Mouse (Mus musculus) frontal cortex, adult 2 months (tissue): ENCODE measurements around the gene Capn1. TPM values are rescaled to one million over a fixed set of nuclear protein-coding genes. Genes with fewer than 3 reads are reported as not detected.

Experiments
- DNase-seq, 2 experiments: peaks; one replicate each; pipeline ENCODE4 v3.0.0; 2022; ENCODE audit warnings: low spot score in 1 of 2; ENCODE audit errors: extremely low spot score in 1 of 2
- polyA plus RNA-seq: library from polyadenylated mRNA; depleted of rRNA; stranded (reverse); fragments of >200 nt; gene quantifications from 2 replicates; pipeline ENCODE4 v1.2.3, GENCODE M21; 2012

Gene Capn1
- polyA plus RNA-seq, 1 experiment = 16.3 TPM

DNA sequence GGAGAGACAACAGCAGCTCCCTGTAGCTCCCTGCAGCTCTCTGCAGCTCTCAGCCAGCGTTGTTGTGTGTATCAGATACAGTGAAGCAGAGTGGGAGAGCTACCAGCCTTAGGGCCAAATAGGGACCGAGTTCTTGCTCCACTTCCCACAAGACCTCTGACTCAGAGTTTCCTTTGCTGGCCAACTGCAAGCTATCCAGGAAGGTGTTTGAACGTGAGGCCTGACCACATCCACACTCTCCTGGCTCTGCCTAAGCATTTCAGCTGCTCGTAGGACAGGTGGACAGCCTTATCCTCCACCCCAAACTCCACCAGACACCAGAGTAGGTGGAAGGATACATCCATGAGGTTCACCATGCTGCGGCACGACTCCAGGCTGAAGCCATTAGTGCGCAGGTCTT, 23.7 kb downstream of the Capn1 start:
- DNase-seq = no peak

DNA sequence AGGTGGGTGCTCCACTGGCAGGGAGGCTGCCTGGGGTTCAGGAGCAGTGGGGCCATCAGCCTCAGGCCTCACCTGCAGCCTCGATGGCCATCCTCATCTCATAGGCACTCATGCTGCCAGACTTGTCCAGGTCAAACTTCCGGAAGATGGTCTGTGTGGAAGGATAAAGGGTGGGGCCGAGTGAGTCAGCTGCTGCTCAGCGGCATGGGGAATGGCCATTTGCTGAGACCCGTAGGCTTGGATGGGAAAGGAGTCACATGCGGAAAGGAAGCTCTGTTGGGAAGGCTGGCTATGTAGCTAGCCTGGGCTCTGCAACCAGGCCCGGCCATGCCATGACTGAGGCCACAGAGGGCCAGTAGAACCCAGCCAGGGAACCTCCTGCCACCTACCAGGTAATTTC, 24.2 kb downstream of the Capn1 start:
- DNase-seq = no peak

DNA sequence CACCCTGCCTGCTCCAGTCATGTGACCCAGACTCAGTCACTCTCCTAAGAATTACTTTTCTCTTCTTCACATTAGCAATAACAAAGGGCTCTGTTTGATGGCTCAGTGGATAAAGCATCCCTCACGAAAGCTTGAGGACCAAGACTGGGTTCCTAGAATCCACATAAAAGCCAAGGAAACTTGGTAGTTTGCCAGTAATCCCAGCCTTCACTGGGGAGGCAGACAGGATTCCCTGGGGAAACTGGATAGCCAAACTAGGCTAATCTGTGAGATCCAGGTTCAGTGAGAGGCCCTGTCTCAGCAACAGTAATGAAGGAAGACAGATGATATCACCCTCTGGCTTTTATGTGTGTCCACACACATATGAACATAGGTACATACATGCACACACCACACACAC, 24.8 kb downstream of the Capn1 start:
- DNase-seq = no peak

DNA sequence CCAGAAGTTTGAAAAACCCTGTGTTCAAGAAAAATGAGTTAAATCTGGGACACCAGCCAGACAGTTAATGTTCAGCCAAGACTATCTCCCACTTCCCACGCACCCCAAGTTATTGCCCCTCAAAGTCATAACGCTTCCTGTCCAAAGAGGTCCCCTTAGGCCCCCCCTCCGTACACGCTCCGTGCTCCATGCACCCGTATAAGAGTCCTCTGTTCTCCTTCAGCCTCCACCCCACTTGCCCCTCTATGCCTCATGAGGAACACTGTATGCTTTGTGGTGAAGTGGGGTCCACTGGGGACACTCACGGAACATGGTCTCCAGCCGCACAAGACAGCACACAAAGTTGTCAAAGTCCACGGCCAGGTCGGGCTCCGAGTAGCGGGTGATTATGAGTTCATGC, 25.7 kb downstream of the Capn1 start:
- no peak for DNase-seq

DNA sequence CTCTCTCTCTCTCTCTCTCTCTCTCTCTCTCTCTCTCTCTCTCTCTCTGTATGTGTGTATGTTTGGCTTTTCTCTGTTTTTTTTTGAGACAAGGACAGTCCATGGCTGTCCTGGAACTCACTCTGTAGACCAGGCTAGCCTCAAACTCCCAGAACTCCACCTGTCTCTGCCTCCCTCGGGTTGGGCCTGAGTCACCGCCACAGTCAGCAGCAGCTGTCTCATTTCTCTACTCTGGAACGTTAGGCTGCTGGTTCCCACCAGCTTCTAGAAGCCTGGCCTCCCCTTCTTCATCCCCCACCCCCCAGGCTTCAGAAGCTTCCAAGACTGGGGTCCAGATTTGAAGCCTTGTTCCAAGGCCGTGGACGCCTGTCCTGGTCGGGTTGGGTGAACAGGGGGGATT, 26.1 kb downstream of the Capn1 start:
- DNase-seq = no peak

DNA sequence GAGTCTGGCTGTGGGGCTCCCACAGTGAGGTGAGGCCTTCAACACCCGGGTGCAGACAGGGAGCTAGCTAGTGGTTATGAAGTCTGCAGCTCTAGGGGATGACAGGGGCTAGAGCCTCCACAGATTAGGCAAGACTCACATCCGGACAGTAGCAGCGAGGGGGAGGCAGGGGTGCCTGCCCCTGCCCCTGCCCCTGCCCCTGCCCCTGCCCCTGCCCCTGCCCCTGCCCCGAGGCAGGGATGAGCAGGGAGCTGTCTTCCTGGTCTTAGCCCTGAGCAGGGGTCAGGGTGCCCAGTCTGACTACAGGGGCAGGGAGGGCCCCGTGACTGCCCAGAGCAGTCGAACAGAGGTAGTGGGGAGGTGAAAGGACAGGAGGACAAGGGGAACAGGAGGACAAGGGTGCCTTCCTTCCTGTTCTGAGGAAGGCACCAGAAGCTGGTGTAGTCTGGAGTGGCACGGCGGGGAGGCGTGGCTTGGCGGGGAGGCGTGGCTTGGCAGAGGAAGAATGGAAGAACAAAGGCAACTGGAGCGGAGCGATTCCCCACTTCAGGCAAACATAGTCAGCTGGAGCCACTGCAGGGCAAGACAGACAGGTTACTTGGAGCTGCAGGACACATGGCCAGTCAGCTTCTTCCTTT, 26.8 kb downstream of the Capn1 start:
- peak in 1 of 2 experiments; percentile 41 for DNase-seq

- DNase-seq = no peak
These were observed 27.5 kb downstream of the Capn1 start for GRCm38 (mm10) chr19:5988027-5988814.

DNA sequence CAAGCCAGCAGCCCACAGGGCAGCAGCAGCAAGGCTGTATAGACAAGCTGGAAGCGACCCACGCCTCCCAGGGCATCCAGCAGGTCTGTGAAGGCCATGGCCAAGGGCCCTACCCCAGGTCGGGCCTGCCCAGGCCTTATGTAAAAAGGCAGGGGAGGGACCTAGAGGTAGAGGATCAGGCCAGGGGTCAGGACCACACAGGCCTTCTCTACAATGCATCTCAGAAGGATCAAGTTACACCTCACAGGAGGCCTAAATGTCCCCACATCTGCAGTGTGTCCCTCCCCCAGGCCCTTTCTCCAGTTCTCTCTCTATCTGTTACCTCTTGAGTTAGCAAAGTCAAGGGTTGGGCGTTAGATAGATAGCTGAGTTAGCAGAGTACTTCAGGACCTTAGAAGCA, 29.7 kb downstream of the Capn1 start, which contains the start of gene Slc22a20:
Slc22a20 (minus strand) TSS at position 101 of the 400 bp plus-strand sequence.
- DNase-seq = no peak

- DNase-seq = no peak
These were observed 35.2 kb downstream of the Capn1 start for GRCm38 (mm10) chr19:5980477-5980876.

GRCm38 (mm10) chr19:5977717-5978116, 38.0 kb downstream of the Capn1 start:
- DNase-seq = no peak

GRCm38 (mm10) chr19:5975676-5976075, 40.0 kb downstream of the Capn1 start:
- peak in 1 of 2 experiments; percentile 30 for DNase-seq

GRCm38 (mm10) chr19:5975112-5975511, 40.6 kb downstream of the Capn1 start:
- DNase-seq = no peak

GRCm38 (mm10) chr19:5967664-5968063, 48.0 kb downstream of the Capn1 start:
- DNase-seq = no peak

DNA sequence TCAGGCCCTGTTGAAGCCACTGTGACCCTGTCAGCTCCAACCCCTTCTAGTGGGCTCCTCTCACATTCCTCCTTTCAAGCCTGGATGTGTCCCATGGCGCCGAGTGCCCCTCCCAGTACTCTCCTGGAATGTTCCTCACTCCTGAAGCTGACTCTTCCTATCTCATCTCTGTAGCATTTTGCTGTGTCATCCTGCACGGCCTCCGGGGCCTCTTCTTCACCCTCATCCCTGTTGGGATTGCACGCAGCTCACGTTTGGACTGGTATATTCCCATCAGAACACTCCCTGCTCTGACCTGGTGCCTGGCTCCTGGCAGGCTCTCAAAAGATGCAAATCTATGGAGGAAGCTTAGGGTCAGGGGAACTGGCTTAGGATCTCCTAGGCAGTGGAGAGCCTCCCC, 48.9 kb downstream of the Capn1 start:
- DNase-seq = no peak

GRCm38 (mm10) chr19:5965910-5966309, 49.8 kb downstream of the Capn1 start:
- no peak for DNase-seq

GRCm38 (mm10) chr19:5965280-5965679, 50.4 kb downstream of the Capn1 start:
- peak; percentile 21 to 83 for DNase-seq

DNA sequence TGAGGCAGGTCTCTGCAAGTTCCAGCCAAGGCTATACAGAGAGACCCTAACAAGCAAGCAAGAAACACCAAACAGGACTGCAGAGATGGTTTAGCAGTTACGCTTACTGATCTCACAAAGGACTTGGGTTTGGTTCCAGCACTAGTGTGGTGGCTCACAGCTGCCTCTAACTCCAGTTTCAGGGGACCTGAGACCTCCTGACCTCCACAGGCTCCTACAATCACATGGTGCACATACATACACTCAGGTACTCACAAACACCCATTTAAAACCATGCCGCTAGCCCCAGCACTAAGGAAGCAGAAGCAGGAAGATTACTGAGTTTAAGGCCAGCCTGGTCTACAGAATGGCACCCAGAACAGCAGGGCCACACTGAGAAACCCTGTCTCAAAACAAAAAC, 50.9 kb downstream of the Capn1 start:
- DNase-seq = no peak

DNA sequence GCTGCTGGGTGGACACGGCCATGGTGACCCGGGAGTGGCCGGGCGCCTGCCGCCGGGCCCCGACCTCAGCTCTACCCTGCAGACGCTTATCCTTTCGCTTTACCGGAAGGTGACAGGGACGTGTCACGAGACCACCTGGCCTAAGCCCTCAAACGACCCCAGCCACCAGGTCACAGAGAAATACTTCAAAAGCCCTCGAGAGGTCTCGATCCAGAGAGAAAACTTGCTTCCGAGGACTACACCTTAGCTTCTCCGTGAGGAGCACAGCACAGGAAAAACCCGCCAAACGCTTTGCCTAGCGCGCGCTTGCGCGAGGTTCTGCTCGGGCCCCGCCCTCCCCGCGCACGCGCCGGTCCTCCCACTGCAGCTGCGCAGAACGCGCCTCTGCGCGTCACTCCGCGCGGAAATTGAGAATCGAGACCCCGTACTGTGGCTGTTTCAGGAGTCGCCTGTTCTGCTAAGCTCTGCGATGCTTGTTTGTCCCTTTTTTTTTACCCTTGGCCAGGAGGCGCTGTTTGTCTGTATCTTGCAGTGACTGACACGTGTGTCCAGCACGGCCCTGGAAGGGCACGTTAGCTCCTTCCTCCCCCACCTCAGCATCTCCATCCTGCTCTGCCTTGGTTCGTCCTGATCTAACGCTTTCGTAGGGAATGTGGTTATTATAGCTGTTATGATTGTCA, 51.7 kb downstream of the Capn1 start, which contains the start of gene Pola2:
Pola2 (minus strand) TSS at position 320 of the 680 bp plus-strand sequence.
- peak; percentile 58 to 90 for DNase-seq

GRCm38 (mm10) chr19:5962651-5963050, 53.0 kb downstream of the Capn1 start:
- DNase-seq = no peak

DNA sequence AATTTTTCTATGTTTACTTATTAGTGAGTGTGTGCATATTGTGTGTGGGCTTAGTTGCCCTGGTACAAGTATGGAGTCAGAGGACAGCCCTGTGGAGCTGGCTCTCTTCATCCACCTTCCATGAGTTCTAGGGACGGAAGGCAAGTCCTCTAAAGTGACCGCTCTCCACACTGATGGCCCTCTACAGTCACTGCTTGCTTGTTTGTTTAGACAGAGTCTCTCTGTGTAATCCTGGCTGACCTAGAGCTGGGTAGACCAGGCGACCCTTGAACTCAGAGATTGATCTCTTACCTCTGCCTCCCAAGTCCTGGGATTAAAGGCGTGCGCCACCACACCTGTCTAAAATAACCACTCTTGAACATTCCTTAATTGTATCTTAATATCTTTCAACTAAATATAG, 58.3 kb downstream of the Capn1 start:
- DNase-seq = no peak

GRCm38 (mm10) chr19:5956685-5957084, 59.0 kb downstream of the Capn1 start:
- DNase-seq = peak in 1 of 2 experiments; percentile 87
